Mouse (Mus musculus) hindbrain, embryonic 14.5 days (tissue): ENCODE data around the gene Reep6. TPM values are rescaled to one million over a fixed set of nuclear protein-coding genes. Genes with fewer than 3 reads are reported as not detected.

Source experiments
- ATAC-seq: fragments of 200-750 bp; cut with Nextera tagmentation; 2 replicates; pipeline ENCODE4 v1.8.0; 2017; ENCODE audit warnings: moderate number of reproducible peaks, mild to moderate bottlenecking, moderate TSS enrichment, moderate library complexity; ENCODE audit not compliant: low FRiP score
- DNase-seq: peaks from one replicate; pipeline ENCODE4 v3.0.0-alpha.2; 2015; ENCODE audit warnings: low spot score
- H3K27ac ChIP-seq: fragments of 300-500 bp; sonication (generic); 2 replicates; pipeline ENCODE4 v1.5.1; 2014; ENCODE audit warnings: mild to moderate bottlenecking, moderate library complexity
- H3K27me3 ChIP-seq: fragments of 300-500 bp; sonication (generic); 2 replicates; pipeline ENCODE4 v1.6.1; 2014; ENCODE audit warnings: mild to moderate bottlenecking, low read length, mixed read lengths; ENCODE audit not compliant: control insufficient read depth, insufficient read depth
- H3K36me3 ChIP-seq: fragments of 300-500 bp; sonication (generic); replicated peaks from 2 replicates; pipeline ENCODE4 v1.6.1; 2014; ENCODE audit not compliant: control insufficient read depth, insufficient read depth
- H3K4me1 ChIP-seq: fragments of 300-500 bp; sonication (generic); replicated peaks from 2 replicates; pipeline ENCODE4 v1.6.1; 2014; ENCODE audit warnings: antibody characterized with exemption, low read length, mixed read lengths; ENCODE audit not compliant: control insufficient read depth, insufficient read depth
- H3K4me2 ChIP-seq: fragments of 300-500 bp; sonication (generic); replicated peaks from 2 replicates; pipeline ENCODE4 v1.6.1; 2014; ENCODE audit warnings: mild to moderate bottlenecking, moderate library complexity
- H3K4me3 ChIP-seq: fragments of 300-500 bp; sonication (generic); replicated peaks from 2 replicates; pipeline ENCODE4 v1.5.1; 2014; ENCODE audit warnings: mild to moderate bottlenecking, low read length
- H3K9ac ChIP-seq: fragments of 300-500 bp; sonication (generic); 2 replicates; pipeline ENCODE4 v1.6.1; 2014
- H3K9me3 ChIP-seq: fragments of 300-500 bp; sonication (generic); 2 replicates; pipeline ENCODE4 v1.6.1; 2016; ENCODE audit warnings: low read length; ENCODE audit not compliant: control insufficient read depth
- WGBS: fragments of 180-500 bp; shearing (Covaris S2); extraction: QIAGEN DNeasy Blood & Tissue Kit; methylation state at CpG from one replicate; pipeline ENCODE4 v1.1.7; 2014; 5-methylcytosine and 5-hydroxymethylcytosine counted together
- polyA plus RNA-seq: library from polyadenylated mRNA; unstranded; fragments of >200 nt; fragmentation: Nextera tagmentation; extraction: Ambion mirVana; gene quantifications from 2 replicates; pipeline ENCODE4 v1.2.1, GENCODE M21; 2014

Gene Reep6
- polyA plus RNA-seq, 1 experiment from 2014 or later: 5.8 TPM

DNA sequence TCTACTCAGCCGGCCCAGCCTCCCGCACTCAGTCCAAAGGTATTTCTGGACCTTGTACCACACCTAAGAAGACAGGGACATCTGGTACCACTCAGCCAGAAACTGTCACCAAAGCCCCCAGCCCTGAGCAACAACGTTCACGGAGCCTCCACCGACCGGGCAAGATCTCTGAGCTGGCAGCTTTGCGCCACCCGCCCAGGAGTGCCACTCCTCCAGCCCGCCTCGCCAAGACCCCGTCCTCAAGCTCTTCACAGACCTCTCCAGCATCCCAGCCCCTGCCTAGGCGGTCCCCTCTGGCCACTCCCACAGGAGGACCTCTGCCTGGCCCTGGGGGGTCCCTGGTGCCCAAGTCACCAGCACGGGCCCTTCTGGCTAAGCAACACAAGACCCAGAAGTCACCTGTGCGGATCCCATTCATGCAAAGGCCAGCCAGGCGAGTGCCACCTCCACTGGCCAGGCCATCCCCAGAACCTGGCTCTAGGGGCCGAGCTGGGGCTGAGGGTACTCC, 15.2 kb upstream of the Reep6 start:
- H3K9ac ChIP-seq: no peak overlapping the region
- ATAC-seq (no peak), DNase-seq (no peak)
- no peak overlapping the region for H3K4me2 ChIP-seq
- H3K4me3 ChIP-seq: no peak overlapping the region
- H3K27me3 ChIP-seq: no peaks in the 10 kb centered on the region
- no peaks in the 10 kb centered on the region for H3K9me3 ChIP-seq
- H3K27ac ChIP-seq: no peak overlapping the region
- WGBS: 53% methylated on average over 16 of the region's 16 CpGs
- H3K4me1 ChIP-seq: peaks cover 5% of the 10 kb centered on the region
- peaks cover 95% of the 10 kb centered on the region for H3K36me3 ChIP-seq

DNA sequence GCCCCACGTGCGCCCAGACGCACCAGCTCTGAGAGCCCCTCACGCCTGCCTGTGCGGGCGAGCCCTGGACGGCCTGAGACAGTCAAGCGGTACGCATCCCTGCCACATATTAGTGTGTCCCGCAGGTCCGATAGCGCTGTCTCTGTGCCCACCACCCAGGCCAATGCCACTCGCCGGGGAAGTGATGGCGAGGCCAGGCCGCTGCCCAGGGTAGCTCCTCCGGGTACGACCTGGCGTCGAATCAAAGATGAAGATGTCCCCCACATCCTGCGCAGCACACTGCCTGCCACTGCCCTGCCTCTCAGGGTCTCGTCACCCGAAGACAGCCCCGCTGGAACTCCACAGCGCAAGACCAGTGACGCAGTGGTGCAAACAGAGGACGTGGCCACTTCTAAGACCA, 14.4 kb upstream of the Reep6 start:
- no peak for DNase-seq
- Histone ChIP-seq H3K4me1 (peaks cover 8% of the 10 kb centered on the region), H3K9ac (no peak overlapping the region)

DNA sequence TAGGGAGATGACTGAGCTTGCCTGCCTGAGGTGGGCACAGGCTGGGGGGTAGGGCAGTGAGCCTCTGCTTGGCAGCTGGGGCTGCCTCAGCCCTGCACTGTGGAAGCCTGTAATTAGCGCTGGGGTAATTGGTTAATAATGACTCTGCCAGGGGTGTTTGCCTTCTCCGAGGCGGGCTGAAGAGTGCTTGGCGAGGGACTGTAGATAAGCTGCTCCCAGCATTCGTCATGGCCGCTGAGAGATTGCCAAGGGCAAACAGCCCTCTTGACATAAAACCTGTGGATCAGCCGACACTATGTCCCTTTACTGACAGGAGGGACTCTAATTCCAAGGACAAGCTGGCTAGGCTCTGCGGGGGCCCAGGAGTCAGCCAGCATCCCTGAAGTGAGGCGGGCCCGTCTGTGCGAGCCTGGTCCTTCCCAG, 13.4 kb upstream of the Reep6 start:
- no peak overlapping the region for H3K4me2 ChIP-seq
- 30% methylated on average over 11 of the region's 11 CpGs for WGBS
- peaks cover 8% of the 10 kb centered on the region for H3K4me1 ChIP-seq
- no peak overlapping the region for H3K27ac ChIP-seq
- DNase-seq (no peak), ATAC-seq (no peak)
- no peak overlapping the region for H3K9ac ChIP-seq
- no peak overlapping the region for H3K4me3 ChIP-seq
- no peaks in the 10 kb centered on the region for H3K27me3 ChIP-seq
- no peaks in the 10 kb centered on the region for H3K9me3 ChIP-seq
- peaks cover 77% of the 10 kb centered on the region for H3K36me3 ChIP-seq

More for the DNA sequence above, 14.4 kb upstream of the Reep6 start:
- no peaks in the 10 kb centered on the region for H3K27me3 ChIP-seq
- no peak overlapping the region for H3K27ac ChIP-seq
- 56% methylated on average over 27 of the region's 27 CpGs for WGBS
- no peak for ATAC-seq
- H3K36me3 ChIP-seq: peaks cover 87% of the 10 kb centered on the region
- H3K4me2 ChIP-seq: no peak overlapping the region
- H3K9me3 ChIP-seq: no peaks in the 10 kb centered on the region
- H3K4me3 ChIP-seq: no peak overlapping the region

DNA sequence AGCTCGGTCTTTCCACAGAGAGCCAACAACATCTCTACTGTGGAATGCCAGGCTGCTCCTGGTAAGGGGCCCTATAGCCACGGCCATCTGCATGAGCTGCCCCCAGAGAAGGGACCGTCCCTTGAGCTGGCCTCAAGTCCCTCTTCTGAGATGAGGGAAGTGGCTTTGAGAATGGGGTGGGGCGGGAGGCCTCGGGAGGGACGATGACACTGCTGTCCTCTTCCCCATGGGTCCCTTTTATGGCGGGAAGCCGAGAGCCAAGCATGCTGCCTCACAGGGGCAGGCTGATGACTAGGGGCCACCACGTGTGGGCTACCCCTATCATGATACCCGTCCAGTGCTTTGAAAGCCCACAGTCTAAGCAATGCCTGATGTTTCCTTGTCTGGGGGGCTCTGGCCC, 12.7 kb upstream of the Reep6 start:
- Histone ChIP-seq H3K9me3 (no peaks in the 10 kb centered on the region), H3K9ac (no peak overlapping the region), H3K27ac (no peak overlapping the region), H3K27me3 (no peaks in the 10 kb centered on the region), H3K4me1 (peaks cover 8% of the 10 kb centered on the region), H3K4me2 (no peak overlapping the region), H3K4me3 (no peak overlapping the region), H3K36me3 (peaks cover 70% of the 10 kb centered on the region)
- 68% methylated on average over 10 of the region's 10 CpGs for WGBS
- ATAC-seq (no peak), DNase-seq (no peak)

DNA sequence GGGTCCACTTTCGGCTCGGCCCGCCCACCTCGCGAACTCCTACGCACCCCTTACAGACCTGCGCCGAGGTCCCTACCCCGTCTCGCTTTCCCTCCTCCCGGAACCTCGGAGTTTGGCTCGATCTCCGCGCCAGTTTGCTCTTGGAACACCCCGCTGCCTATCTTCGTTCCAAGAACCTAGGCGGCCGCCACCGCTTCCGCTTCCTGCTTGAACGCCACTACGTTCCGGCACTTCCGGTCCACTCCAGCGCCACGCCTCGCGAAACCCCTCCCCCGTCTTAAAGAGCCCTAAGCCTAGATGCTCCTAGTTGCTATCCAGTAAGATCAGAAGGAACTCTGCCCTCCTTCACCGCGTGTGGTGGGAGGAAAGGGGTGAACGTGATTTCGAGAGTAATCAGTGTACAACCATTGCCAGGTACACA, 9.4 kb upstream of the Reep6 start, which contains the start of gene 2310011J03Rik:
Gene 2310011J03Rik (minus strand): TSS at position 198 of the 421 bp plus-strand sequence.
- peak; percentile 73 for ATAC-seq
- peak within 1 kb of the TSS; percentile 77 for H3K4me3 ChIP-seq
- peak within 1 kb of the TSS; percentile 69 for H3K9ac ChIP-seq
- peaks cover 15% of the 10 kb centered on the region for H3K4me1 ChIP-seq
- no peaks in the 10 kb centered on the region for H3K9me3 ChIP-seq
- WGBS: under 1% methylated on average over 34 of the region's 34 CpGs
- peak; percentile 90 for DNase-seq
- H3K4me2 ChIP-seq: peak within 1 kb of the TSS; percentile 93
- H3K36me3 ChIP-seq: peaks cover 37% of the 10 kb centered on the region
- peaks cover 6% of the 10 kb centered on the region; the same call in 1 of the 2 replicates for H3K27me3 ChIP-seq
- H3K27ac ChIP-seq: peak within 1 kb of the TSS; percentile 47

DNA sequence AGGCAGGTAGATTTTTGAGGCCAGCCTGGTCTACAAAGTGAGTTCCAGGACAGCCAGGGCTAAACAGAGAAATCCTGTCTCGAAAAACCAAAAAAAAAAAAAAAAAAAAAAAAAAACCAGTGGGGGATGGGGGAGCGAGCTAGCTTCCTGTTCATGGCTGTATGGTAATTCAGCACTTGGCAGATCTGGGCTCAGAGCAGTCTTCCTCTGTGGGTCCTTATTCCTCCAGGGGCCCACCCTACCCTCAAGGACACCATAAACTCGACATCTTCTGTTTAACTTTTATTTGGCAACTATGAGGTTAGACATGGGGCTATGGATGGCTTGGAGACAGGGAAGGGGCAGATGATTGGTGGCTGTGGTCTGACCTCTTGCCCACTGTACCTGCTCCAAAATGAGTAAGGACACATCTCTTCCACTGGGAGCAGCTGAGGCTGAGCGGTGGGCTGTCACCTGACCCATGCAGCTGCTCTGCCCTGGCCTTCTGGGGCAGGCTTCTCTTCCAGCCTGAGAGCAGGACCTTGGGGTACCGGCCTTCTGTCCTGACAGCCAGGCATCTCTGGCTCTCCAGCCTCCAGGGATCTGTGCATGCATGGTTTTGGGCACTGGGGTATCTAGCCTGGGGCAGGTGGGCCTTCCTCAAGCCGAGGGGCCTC, 8.6 kb upstream of the Reep6 start:
- Histone ChIP-seq H3K4me2 (no peak overlapping the region), H3K27ac (no peak overlapping the region), H3K9ac (no peak overlapping the region), H3K36me3 (peaks cover 29% of the 10 kb centered on the region), H3K27me3 (peaks cover 6% of the 10 kb centered on the region; the same call in 1 of the 2 replicates), H3K4me1 (peaks cover 15% of the 10 kb centered on the region), H3K4me3 (no peak overlapping the region), H3K9me3 (no peaks in the 10 kb centered on the region)
- DNase-seq: no peak
- WGBS: 76% methylated on average over 6 of the region's 6 CpGs
- ATAC-seq: no peak

DNA sequence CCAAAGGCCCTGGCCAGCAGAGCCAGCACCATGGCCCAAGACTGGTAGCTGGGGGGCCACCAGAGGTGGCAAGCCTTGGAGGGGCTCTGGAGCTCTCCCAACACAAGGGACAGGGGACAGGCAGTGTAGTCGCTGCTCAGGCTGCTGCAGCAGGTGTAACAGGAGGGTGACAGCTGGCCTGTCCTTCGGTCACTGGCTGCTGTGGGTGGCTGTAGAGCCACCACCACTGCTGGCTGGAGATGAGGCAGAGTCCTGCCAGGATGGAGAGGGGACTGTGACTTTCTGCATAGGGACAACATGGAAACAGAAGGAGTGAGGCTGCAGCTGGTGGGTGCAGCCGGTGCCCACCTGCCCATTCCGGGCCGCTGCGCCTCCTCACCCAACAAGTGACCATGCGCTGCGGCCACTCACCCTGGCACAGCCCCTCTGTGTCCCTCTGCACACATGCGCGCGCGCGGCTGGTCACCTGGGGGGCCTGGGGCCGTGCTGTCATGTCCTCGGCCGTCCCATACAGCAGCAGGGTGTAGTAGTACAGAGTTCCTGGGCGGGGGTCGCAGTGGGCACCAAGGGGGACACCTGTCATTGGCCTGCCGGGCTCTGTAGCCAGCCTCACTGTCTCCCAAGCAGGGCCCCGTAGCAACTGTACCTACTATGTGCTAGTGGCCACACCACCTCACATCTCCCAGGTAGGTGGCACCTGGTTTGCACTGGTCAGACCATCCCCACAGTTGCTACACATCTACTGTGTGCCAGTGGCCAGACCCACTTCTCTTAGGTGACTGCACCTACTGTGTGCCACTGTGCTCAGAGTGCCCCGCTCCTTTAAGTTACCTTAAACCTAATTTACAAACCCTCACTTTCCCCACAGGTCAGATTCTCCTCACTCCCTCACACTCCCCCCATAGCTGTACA, 7.8 kb upstream of the Reep6 start:
- DNase-seq (no peak), ATAC-seq (no peak)
- no peak overlapping the region for H3K4me3 ChIP-seq
- peaks cover 6% of the 10 kb centered on the region; the same call in 1 of the 2 replicates for H3K27me3 ChIP-seq
- WGBS: 92% methylated on average over 21 of the region's 21 CpGs
- peaks cover 21% of the 10 kb centered on the region for H3K36me3 ChIP-seq
- peaks cover 15% of the 10 kb centered on the region for H3K4me1 ChIP-seq
- H3K9me3 ChIP-seq: no peaks in the 10 kb centered on the region
- H3K27ac ChIP-seq: no peak overlapping the region
- H3K4me2 ChIP-seq: 0 out of 2 replicates have a peak overlapping the region, but pooled peaks have one; percentile 74
- no peak overlapping the region for H3K9ac ChIP-seq

DNA sequence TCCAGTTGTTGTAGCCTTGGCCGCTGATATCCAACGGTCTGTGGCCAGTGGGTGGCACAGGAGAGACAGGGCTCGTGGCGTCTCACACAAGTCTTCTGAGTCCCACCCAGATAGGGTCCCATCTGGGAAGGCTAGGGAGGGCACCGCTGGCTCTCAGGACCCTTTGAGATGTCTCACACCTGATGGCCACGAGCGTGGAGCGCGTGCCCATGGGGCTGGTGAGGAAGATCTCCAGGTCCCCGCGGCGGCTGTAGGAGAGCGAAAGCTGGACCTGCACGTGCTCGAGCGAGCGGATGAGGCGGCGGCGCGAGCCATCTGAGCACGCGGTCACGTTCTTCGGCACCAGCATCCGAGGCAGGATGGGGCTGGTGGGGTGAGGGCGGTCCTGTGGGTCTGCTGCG, 6.9 kb upstream of the Reep6 start:
- H3K27ac ChIP-seq: no peak overlapping the region
- DNase-seq (no peak), ATAC-seq (no peak)
- WGBS: 5% methylated on average over 28 of the region's 28 CpGs
- peak overlapping the region; percentile 44; the same call in 1 of the 2 replicates for H3K9ac ChIP-seq
- H3K4me3 ChIP-seq: peak overlapping the region; percentile 38
- H3K27me3 ChIP-seq: peaks cover 6% of the 10 kb centered on the region; the same call in 1 of the 2 replicates
- peaks cover 12% of the 10 kb centered on the region for H3K36me3 ChIP-seq
- H3K9me3 ChIP-seq: no peaks in the 10 kb centered on the region
- H3K4me1 ChIP-seq: peaks cover 15% of the 10 kb centered on the region
- peak overlapping the region; percentile 74 for H3K4me2 ChIP-seq
